Mouse (Mus musculus) forebrain, embryonic 13.5 days (tissue): ENCODE measurements at regions not wholly inside any gene's neighbourhood (a gene's known extent, or its start where the extent isn't known, plus 50 kb on each side); places are given as distances from the start of the nearest gene placed in this dataset.
"Not testable (repeated sequence)": the region's sequence is repeated elsewhere in the genome, so short reads cannot be mapped to it uniquely, and the experiment has no call there.

Experiments
- ATAC-seq: fragments of 200-750 bp; cut with Nextera tagmentation; 2 replicates; pipeline ENCODE4 v1.8.0; 2017
- H3K27ac ChIP-seq: fragments of 300-500 bp; sonication (generic); 2 replicates; pipeline ENCODE4 v1.5.1; 2015; ENCODE audit warnings: inconsistent platforms, mild to moderate bottlenecking, moderate library complexity
- H3K27me3 ChIP-seq: fragments of 300-500 bp; sonication (generic); 2 replicates; pipeline ENCODE4 v1.6.1; 2015; ENCODE audit warnings: mild to moderate bottlenecking, inconsistent platforms
- H3K36me3 ChIP-seq: fragments of 300-500 bp; sonication (generic); 2 replicates; pipeline ENCODE4 v1.6.1; 2015; ENCODE audit warnings: mild to moderate bottlenecking, inconsistent platforms; ENCODE audit not compliant: poor library complexity, severe bottlenecking
- H3K4me1 ChIP-seq: fragments of 300-500 bp; sonication (generic); 2 replicates; pipeline ENCODE4 v1.6.1; 2015; ENCODE audit warnings: inconsistent platforms
- H3K4me2 ChIP-seq: fragments of 300-500 bp; sonication (generic); 2 replicates; pipeline ENCODE4 v1.6.1; 2015; ENCODE audit warnings: inconsistent platforms, mild to moderate bottlenecking, moderate library complexity
- H3K4me3 ChIP-seq: fragments of 300-500 bp; sonication (generic); 2 replicates; pipeline ENCODE4 v1.5.1; 2015; ENCODE audit warnings: mild to moderate bottlenecking, inconsistent platforms
- H3K9ac ChIP-seq: fragments of 300-500 bp; sonication (generic); 2 replicates; pipeline ENCODE4 v1.6.1; 2015; ENCODE audit warnings: mild to moderate bottlenecking, inconsistent platforms
- H3K9me3 ChIP-seq: fragments of 300-500 bp; sonication (generic); replicated peaks from 2 replicates; pipeline ENCODE4 v1.6.1; 2016; ENCODE audit warnings: inconsistent platforms
- WGBS: fragments of 180-500 bp; shearing (Covaris S2); methylation state at CpG from one replicate; pipeline ENCODE4 v1.1.7; 2015; 5-methylcytosine and 5-hydroxymethylcytosine counted together

DNA sequence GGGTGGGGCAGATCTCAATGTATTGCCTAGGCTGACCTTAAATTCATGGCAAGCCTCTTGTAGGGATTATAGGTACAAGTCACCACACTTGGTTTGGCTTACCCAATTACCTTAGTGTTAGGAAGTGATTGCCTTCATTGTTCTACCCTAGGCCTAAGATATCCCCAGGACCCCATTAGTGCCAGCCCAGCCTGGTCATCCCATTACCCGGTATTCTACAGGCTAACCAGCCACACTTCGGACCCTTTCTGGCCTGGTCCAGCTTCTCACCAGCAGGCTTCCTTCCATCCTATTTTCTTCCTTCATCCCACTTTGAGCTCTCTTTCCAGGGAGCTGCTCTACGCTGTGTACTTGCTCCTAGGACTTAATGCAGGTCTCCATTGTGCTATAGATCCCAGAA lies 59.5 kb downstream of the Tex35 start:
- WGBS, result 48% methylated on average over 3 of the region's 3 CpGs
- peak overlapping the region; percentile 52; the same call in 1 of the 2 replicates for H3K27ac ChIP-seq
- ATAC-seq, result 0 out of 2 replicates have a peak, but pooled peaks have one; percentile 12

DNA sequence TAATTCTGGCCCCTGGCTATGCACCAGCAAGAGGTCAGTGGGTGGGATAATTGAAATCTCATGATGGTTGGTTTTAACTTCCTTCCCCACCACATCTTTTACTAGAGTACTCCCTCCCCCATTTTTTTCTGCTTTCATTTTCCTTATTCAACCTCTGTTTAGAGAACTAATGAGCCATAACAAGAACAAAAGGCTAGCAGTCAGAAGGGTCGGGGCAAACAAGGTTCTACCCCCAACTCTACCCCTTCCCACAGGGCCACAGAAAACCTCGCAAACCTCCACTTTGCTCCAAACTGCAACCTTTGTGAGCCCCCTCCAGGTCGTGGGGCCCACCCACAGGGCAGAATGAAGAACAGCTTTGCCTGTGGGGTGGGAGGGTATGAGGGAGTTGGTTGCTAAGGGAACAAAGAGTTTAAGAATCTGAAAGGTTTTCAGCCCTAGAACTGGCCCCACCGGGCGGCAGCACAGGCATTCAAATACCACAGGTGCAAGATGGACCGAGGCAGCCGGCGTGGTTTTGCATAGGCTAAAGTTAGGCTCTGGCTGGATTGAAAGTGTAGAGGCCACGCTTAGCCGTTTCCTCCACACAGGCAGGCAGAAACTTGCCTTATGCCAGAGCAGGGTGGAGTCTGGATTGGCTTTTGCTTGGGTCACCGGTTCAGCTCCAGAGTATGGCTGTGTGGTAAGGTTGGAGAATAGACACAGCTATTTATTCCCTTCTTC lies 60.1 kb downstream of the Tex35 start:
- Histone ChIP-seq H3K27me3 (no peaks in the 10 kb centered on the region), H3K9me3 (no peaks in the 10 kb centered on the region), H3K4me1 (peaks cover 26% of the 10 kb centered on the region), H3K36me3 (no peaks in the 10 kb centered on the region), H3K9ac (no peak overlapping the region), H3K4me2 (peak overlapping the region; percentile 15; the same call in 1 of the 2 replicates), H3K4me3 (no peak overlapping the region), H3K27ac (peak overlapping the region; percentile 52)
- peak; percentile 75 for ATAC-seq
- WGBS, result 5% methylated on average over 11 of the region's 11 CpGs

More for the DNA sequence above, 59.5 kb downstream of the Tex35 start:
- Histone ChIP-seq H3K4me2 (no peak overlapping the region), H3K9ac (no peak overlapping the region), H3K9me3 (no peaks in the 10 kb centered on the region), H3K4me3 (no peak overlapping the region), H3K36me3 (no peaks in the 10 kb centered on the region), H3K4me1 (peaks cover 21% of the 10 kb centered on the region), H3K27me3 (no peaks in the 10 kb centered on the region)

DNA sequence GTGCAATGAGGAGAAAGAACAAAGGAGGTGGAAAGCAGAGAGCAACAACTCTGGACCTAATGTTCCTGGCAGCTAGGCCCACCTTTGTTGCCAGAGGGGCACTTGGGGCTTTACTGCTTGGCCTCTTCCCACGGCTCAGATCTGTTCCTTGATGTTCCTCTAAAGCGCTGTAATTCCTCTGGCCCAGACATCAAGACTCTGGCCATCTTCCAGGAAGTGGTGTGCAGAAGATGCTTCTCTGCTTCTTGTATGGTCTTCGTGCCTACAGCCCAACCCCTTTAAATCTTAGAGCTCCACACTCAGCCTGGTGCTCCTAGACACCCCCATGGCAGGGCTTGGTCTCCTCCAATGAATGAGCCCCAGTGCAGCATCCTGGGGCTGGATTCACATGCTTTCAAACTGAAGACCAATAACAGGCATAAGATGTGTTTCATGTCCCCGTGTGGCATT lies 60.7 kb downstream of the Tex35 start:
- no peak overlapping the region for H3K9ac ChIP-seq
- 25% methylated on average over 4 of the region's 4 CpGs for WGBS
- H3K27ac ChIP-seq, result no peak overlapping the region; the same call in 1 of the 2 replicates
- peak; percentile 31; the same call in 1 of the 2 replicates for ATAC-seq
- no peaks in the 10 kb centered on the region for H3K27me3 ChIP-seq
- H3K9me3 ChIP-seq, result no peaks in the 10 kb centered on the region
- H3K4me3 ChIP-seq, result no peak overlapping the region
- H3K4me1 ChIP-seq, result peaks cover 26% of the 10 kb centered on the region
- H3K4me2 ChIP-seq, result no peak overlapping the region
- no peaks in the 10 kb centered on the region for H3K36me3 ChIP-seq

DNA sequence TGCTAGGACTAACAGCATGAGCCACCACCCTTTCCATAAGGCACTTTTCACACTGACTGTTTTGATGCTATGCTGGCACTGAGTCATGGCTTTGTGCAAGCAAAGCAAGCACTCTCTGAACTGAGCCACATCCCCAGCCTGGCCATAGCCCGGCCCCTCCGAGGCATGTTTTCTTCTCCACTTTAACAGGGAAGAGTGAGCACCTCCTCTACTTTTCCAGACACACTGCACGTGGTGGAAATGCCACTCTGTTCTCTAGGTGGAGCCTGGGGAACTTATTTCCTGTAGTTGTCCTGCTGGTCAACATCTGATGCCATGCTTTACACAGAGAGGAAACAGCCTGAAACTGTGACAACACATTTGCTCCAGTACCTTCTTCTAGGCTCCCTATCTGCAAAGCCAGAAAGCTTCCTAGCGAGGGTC lies 61.7 kb downstream of the Tex35 start:
- Histone ChIP-seq H3K4me3 (no peak overlapping the region), H3K9ac (no peak overlapping the region), H3K9me3 (no peaks in the 10 kb centered on the region), H3K27ac (no peak overlapping the region), H3K4me1 (peaks cover 26% of the 10 kb centered on the region), H3K36me3 (no peaks in the 10 kb centered on the region), H3K4me2 (no peak overlapping the region), H3K27me3 (no peaks in the 10 kb centered on the region)
- no peak for ATAC-seq
- WGBS, result 89% methylated on average over 4 of the region's 4 CpGs

DNA sequence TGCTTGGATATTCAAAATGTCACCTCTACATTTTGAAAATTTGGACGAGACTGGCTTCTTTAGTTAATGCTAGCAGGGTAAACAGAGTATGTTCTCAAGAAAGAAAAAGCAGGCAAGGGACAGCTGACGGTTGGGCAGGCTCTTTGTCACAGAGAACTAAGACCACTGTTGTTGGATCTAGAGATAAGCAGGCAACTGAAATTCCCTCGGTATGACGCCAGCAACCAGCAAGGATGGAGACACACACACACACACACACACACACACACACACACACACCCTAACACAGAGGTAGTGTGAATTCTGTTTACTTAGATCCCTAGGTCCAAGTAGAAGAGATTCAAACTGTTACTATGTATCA lies 68.7 kb downstream of the Tex35 start:
- H3K27ac ChIP-seq, result peak overlapping the region; percentile 94
- H3K4me2 ChIP-seq, result peak overlapping the region; percentile 46
- no peaks in the 10 kb centered on the region for H3K36me3 ChIP-seq
- no peak overlapping the region for H3K4me3 ChIP-seq
- WGBS, result 3% methylated on average over 4 of the region's 4 CpGs
- H3K9me3 ChIP-seq, result no peaks in the 10 kb centered on the region
- H3K4me1 ChIP-seq, result peaks cover 63% of the 10 kb centered on the region
- H3K27me3 ChIP-seq, result no peaks in the 10 kb centered on the region
- peak; percentile 75 for ATAC-seq
- no peak overlapping the region for H3K9ac ChIP-seq

DNA sequence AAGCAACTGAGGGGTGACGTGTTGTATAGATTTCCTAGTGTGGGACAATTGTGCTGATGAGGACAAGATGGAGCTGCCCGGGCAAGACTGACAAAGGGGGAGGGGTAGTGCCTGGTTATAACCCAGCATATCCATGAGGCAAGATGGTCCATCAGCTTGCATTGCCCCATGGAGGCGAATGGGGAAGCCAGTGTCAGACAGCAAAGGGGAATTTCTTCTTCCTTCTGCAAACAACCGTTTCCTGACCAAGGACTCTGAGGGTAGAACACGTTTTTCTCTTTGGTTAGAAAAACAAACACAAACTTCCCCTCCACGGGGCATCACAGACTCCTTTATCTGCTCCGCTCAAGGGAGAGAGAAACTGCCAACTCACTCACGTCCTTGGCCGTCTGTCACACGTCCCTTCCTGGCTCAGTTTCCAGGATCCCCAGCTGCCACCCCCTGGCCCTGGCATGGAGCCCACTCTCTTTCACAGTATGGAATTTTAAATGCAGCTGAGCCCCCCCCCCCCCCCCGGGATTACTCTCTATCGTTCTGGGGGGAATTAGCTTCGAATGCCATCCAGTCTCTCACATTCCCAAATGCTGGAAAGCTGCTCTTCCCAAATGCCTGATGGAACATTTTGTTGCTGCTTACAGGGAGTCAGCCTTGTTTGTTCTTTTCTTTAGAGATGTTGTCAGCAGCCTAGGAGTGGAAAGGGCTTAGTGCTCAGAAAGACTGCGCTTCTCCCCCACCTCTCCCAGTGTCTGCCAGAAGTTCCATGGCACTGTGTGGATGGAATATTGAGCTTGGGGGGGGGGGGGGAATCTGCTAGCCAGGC lies 69.3 kb downstream of the Tex35 start:
- Histone ChIP-seq H3K4me1 (peaks cover 62% of the 10 kb centered on the region), H3K4me2 (peak overlapping the region; percentile 46), H3K9ac (no peak overlapping the region), H3K36me3 (no peaks in the 10 kb centered on the region), H3K27ac (peak overlapping the region; percentile 94), H3K9me3 (no peaks in the 10 kb centered on the region), H3K27me3 (no peaks in the 10 kb centered on the region), H3K4me3 (no peak overlapping the region; the same call in 1 of the 2 replicates)
- WGBS, result 6% methylated on average over 14 of the region's 14 CpGs
- peak; percentile 92 for ATAC-seq

DNA sequence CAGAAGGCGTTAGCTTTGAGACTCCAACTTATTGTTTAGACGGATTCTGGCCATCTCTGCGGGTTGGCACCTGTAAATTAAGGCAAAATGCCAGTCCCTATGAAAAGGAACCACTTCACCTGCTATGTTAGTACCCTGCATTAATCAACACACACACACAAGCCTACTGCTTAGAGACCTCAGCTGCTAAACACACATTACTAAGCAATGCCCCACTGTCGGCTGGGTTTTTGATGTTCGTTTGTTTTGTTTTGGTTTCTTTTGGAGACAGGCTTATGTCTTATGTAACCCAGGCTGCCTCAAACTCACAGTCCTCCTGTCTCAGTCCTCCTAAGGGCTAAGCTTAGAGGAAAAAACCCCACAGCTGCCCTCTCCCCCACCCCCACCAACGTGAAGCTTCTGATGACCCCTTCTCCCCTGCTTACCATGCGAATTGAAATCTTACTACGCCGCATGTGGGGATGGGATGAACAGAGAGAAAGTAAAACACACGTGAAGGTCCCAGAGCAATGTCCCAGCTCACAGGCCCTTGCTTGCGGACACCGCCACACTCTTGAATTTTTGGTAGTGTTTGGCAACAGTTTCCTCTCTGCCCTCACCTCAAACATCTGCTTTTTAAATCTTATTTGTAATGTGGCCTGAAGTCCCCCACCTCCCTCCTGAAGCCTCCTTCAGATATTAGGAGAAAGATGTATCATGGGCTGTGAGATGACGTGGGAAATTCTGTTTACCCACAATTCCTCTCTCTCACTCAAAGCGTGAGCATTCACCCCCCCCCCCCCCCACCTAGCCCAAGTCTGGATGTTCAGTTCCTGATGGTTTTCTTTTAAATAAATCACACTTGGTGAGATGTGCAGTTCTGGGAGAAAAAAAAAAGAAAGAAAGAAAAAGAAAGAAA lies 70.1 kb downstream of the Tex35 start:
- no peaks in the 10 kb centered on the region for H3K9me3 ChIP-seq
- no peaks in the 10 kb centered on the region for H3K36me3 ChIP-seq
- no peak overlapping the region for H3K9ac ChIP-seq
- H3K27ac ChIP-seq, result peak overlapping the region; percentile 94
- WGBS, result 54% methylated on average over 14 of the region's 14 CpGs
- no peaks in the 10 kb centered on the region for H3K27me3 ChIP-seq
- peak overlapping the region; percentile 46 for H3K4me2 ChIP-seq
- no peak overlapping the region for H3K4me3 ChIP-seq
- no peak for ATAC-seq
- H3K4me1 ChIP-seq, result peaks cover 54% of the 10 kb centered on the region

DNA sequence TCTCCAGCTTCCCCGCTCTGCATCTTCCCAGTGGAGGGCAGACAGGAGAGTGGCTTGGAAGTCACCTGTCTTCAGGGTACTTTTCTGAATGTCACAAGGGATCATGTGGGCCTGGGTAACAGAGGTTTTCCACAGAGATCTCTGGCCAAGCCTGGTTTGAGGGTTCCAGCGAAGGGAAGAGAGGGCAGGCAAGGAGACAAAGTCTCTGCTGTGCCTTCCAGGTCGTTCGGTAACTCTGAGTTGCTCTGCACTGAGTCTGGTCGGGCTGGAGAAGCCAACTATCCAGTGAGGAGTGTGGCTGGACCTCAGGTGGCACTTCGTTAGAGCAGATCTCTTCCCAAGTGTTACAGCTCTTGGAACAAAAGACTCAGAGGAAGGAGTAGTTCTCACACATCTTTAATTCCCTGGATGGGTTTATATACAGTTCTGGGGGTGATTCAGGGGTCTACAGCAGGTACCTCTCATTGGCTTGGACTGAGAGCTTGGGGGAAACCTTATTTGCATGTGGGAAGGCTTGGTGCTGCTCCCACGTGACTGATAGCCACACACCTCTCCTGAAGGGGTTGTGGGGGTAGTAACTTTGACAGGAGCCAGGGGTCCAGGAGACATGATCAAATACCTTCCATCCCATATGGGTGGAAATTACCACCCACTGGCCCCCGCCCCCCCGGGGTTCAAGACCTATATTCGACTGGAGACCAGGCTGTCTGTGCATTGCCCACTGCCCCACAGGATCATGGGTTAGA lies 71.1 kb downstream of the Tex35 start:
- no peaks in the 10 kb centered on the region for H3K27me3 ChIP-seq
- peak overlapping the region; percentile 94; the same call in 1 of the 2 replicates for H3K27ac ChIP-seq
- peaks cover 54% of the 10 kb centered on the region for H3K4me1 ChIP-seq
- no peaks in the 10 kb centered on the region for H3K36me3 ChIP-seq
- no peak for ATAC-seq
- no peaks in the 10 kb centered on the region for H3K9me3 ChIP-seq
- no peak overlapping the region for H3K9ac ChIP-seq
- no peak overlapping the region for H3K4me3 ChIP-seq
- no peak overlapping the region for H3K4me2 ChIP-seq
- 80% methylated on average over 10 of the region's 10 CpGs for WGBS

DNA sequence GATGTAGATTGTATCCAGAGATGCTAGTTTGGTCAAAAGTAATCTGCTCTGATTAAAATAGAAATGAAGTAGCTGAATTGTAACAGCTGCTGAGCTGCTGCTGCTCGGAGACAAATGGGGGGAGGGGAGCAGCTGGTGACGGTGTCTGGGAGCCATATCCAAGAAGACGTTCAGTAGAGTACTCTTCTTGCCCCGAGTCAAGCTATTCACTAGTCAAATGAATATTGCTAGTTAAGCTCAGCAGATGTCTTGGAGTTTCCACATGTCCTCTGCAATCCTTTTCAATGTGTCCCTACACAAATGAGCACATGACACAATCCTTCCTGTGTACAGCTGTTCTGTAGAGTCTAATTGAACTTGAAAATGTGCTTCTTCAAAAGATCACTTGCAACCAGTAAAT lies 71.7 kb downstream of the Tex35 start:
- Histone ChIP-seq H3K4me1 (peaks cover 54% of the 10 kb centered on the region), H3K36me3 (no peaks in the 10 kb centered on the region), H3K27ac (0 out of 2 replicates have a peak overlapping the region, but pooled peaks have one; percentile 1), H3K9me3 (no peaks in the 10 kb centered on the region), H3K9ac (no peak overlapping the region), H3K4me2 (no peak overlapping the region), H3K27me3 (no peaks in the 10 kb centered on the region), H3K4me3 (no peak overlapping the region)
- ATAC-seq, result no peak; the same call in 1 of the 2 replicates
- 9% methylated on average over 4 of the region's 4 CpGs for WGBS

DNA sequence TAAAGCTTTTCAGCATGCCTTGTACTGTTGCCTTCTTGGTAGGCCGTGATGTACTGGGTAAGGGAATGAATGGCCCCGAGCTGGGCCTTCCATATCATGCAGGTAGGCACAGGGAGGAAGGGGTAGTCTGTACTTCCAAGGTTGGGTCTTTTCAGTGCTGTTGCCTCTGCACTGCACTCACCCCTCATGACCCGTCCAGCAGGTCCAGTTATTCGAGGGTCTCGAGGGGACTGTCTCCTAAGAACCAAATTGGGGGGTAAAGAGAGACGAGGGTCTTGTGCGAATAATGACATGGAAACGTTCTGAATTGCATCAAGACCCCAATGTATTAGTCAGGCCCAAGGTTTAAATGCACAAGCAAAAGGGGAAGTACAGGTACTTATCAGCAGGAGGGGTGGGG lies 73.3 kb downstream of the Tex35 start:
- not testable (repeated sequence) for H3K4me2 ChIP-seq, H3K9ac ChIP-seq, H3K27me3 ChIP-seq, H3K9me3 ChIP-seq, ATAC-seq, H3K36me3 ChIP-seq, H3K27ac ChIP-seq, H3K4me3 ChIP-seq
- 92% methylated on average over 8 of the region's 8 CpGs for WGBS
- H3K4me1 ChIP-seq, result peaks cover 43% of the 10 kb centered on the region

DNA sequence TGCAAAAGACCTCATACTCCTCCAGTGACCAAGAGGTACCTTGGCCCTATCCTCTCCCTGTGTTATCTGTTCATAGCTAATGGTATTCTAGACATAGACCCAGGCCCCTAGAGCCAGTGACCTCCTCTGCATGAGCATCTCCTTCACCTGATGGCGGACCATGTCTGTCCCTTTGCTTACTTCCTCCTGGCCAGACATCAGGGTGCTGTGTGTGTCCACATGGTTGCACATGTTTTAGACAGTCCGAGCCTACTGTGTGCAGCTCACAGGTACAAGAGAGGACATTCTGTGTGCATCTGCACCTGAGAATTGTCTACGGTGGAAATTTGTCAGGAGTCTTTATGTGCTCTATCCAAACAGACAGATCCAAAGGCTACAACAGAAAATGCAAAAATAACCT lies 79.8 kb downstream of the Tex35 start:
- H3K27ac ChIP-seq, result no peak overlapping the region
- H3K27me3 ChIP-seq, result no peaks in the 10 kb centered on the region
- ATAC-seq, result no peak
- H3K4me2 ChIP-seq, result no peak overlapping the region
- H3K36me3 ChIP-seq, result no peaks in the 10 kb centered on the region
- H3K4me3 ChIP-seq, result no peak overlapping the region
- H3K9me3 ChIP-seq, result no peaks in the 10 kb centered on the region
- no peak overlapping the region for H3K9ac ChIP-seq
- H3K4me1 ChIP-seq, result no peaks in the 10 kb centered on the region
- 90% methylated on average over 3 of the region's 3 CpGs for WGBS
